Mouse (Mus musculus): Measurements from ENCODE around the gene Tgfbr2. TPM values are rescaled to one million over a fixed set of nuclear protein-coding genes. Genes with fewer than 3 reads are reported as not detected.

The Tgfbr2 gene
- total RNA-seq, 2 experiments from 2014 or later, result 10.7 to 11.7 TPM

GRCm38 (mm10) chr9:116137645-116138044, 37.5 kb downstream of the Tgfbr2 start:
- H3K27ac ChIP-seq, result no peak overlapping the region
- no peak for DNase-seq (ENCODE audit: low spot score in 2 of 2)
- H3K4me3 ChIP-seq, result no peak overlapping the region
- no peak for TF ChIP-seq CTCF (conservative IDR thresholded peaks at IDR 0.05)

- H3K27ac ChIP-seq, result no peak overlapping the region
- DNase-seq (ENCODE audit: low spot score in 2 of 2), result no peak
- TF ChIP-seq CTCF (conservative IDR thresholded peaks at IDR 0.05), result no peak
- no peak overlapping the region for H3K4me3 ChIP-seq
These were observed 38.3 kb downstream of the Tgfbr2 start for GRCm38 (mm10) chr9:116136811-116137210.

GRCm38 (mm10) chr9:116136146-116136545, 39.0 kb downstream of the Tgfbr2 start:
- Histone ChIP-seq H3K27ac (no peak overlapping the region; the same call in 1 of the 2 replicates), H3K4me3 (no peak overlapping the region)
- no peak for DNase-seq (ENCODE audit: low spot score in 2 of 2)
- TF ChIP-seq CTCF (conservative IDR thresholded peaks at IDR 0.05), result no peak

GRCm38 (mm10) chr9:116134488-116134887, 40.7 kb downstream of the Tgfbr2 start:
- Histone ChIP-seq H3K27ac (no peak overlapping the region), H3K4me3 (no peak overlapping the region)
- DNase-seq (ENCODE audit: low spot score in 2 of 2), result no peak
- TF ChIP-seq CTCF (conservative IDR thresholded peaks at IDR 0.05), result peak; percentile 55

GRCm38 (mm10) chr9:116133312-116133980, 41.7 kb downstream of the Tgfbr2 start:
- TF ChIP-seq CTCF (conservative IDR thresholded peaks at IDR 0.05), result no peak
- Histone ChIP-seq H3K4me3 (no peak overlapping the region), H3K27ac (peak overlapping the region; percentile 39; the same call in 1 of the 2 replicates)
- no peak for DNase-seq (ENCODE audit: low spot score in 2 of 2)

GRCm38 (mm10) chr9:116128886-116129285, 46.3 kb downstream of the Tgfbr2 start:
- DNase-seq (ENCODE audit: low spot score in 2 of 2), result no peak
- no peak overlapping the region for H3K4me3 ChIP-seq
- no peak for TF ChIP-seq CTCF (conservative IDR thresholded peaks at IDR 0.05)
- no peak overlapping the region for H3K27ac ChIP-seq

GRCm38 (mm10) chr9:116128311-116128710, 46.8 kb downstream of the Tgfbr2 start:
- no peak for DNase-seq (ENCODE audit: low spot score in 2 of 2)
- H3K4me3 ChIP-seq, result no peak overlapping the region
- no peak overlapping the region for H3K27ac ChIP-seq
- no peak for TF ChIP-seq CTCF (conservative IDR thresholded peaks at IDR 0.05)

- Histone ChIP-seq H3K4me3 (no peak overlapping the region), H3K27ac (no peak overlapping the region)
- no peak for TF ChIP-seq CTCF (conservative IDR thresholded peaks at IDR 0.05)
- DNase-seq (ENCODE audit: low spot score in 2 of 2), result no peak
These were observed 48.7 kb downstream of the Tgfbr2 start for GRCm38 (mm10) chr9:116126494-116126893.

GRCm38 (mm10) chr9:116122969-116123589, 52.1 kb downstream of the Tgfbr2 start:
- no peak for TF ChIP-seq CTCF (conservative IDR thresholded peaks at IDR 0.05)
- no peak overlapping the region for H3K4me3 ChIP-seq
- peak overlapping the region; percentile 57; the same call in 1 of the 2 replicates for H3K27ac ChIP-seq
- no peak for DNase-seq (ENCODE audit: low spot score in 2 of 2)

GRCm38 (mm10) chr9:116122544-116122943, 52.6 kb downstream of the Tgfbr2 start:
- DNase-seq (ENCODE audit: low spot score in 2 of 2), result no peak
- TF ChIP-seq CTCF (conservative IDR thresholded peaks at IDR 0.05), result peak; percentile 39
- peak overlapping the region; percentile 57; the same call in 1 of the 2 replicates for H3K27ac ChIP-seq
- no peak overlapping the region for H3K4me3 ChIP-seq

- TF ChIP-seq CTCF (conservative IDR thresholded peaks at IDR 0.05), result no peak
- H3K27ac ChIP-seq, result peak overlapping the region; percentile 23; the same call in 1 of the 2 replicates
- DNase-seq (ENCODE audit: low spot score in 2 of 2), result no peak
- no peak overlapping the region for H3K4me3 ChIP-seq
These were observed 53.7 kb downstream of the Tgfbr2 start for GRCm38 (mm10) chr9:116121472-116121871.

GRCm38 (mm10) chr9:116119990-116120389, 55.2 kb downstream of the Tgfbr2 start:
- no peak for DNase-seq (ENCODE audit: low spot score in 2 of 2)
- TF ChIP-seq CTCF (conservative IDR thresholded peaks at IDR 0.05), result no peak
- no peak overlapping the region for H3K27ac ChIP-seq
- H3K4me3 ChIP-seq, result no peak overlapping the region

- no peak for TF ChIP-seq CTCF (conservative IDR thresholded peaks at IDR 0.05)
- Histone ChIP-seq H3K27ac (peak overlapping the region; percentile 15; the same call in 1 of the 2 replicates), H3K4me3 (no peak overlapping the region)
- no peak for DNase-seq (ENCODE audit: low spot score in 2 of 2)
These were observed 56.8 kb downstream of the Tgfbr2 start for GRCm38 (mm10) chr9:116118332-116118872.
